Mouse (Mus musculus) splenic B cell, adult 2 months (primary cell): Measurements from ENCODE around the gene Actn1.
"Not testable (repeated sequence)": the region's sequence is repeated elsewhere in the genome, so short reads cannot be mapped to it uniquely, and the experiment has no call there.

Experiments
- DNase-seq: peaks from one replicate; pipeline ENCODE4 v3.0.0-alpha.2; 2011; ENCODE audit warnings: low read depth, low spot score
- H3K27me3 ChIP-seq: 2 replicates; pipeline ENCODE4 v1.6.1; 2012; ENCODE audit warnings: mild to moderate bottlenecking, low read length, moderate library complexity, mixed read lengths; ENCODE audit not compliant: control insufficient read depth, poor library complexity, insufficient read depth, severe bottlenecking
- H3K36me3 ChIP-seq: 2 replicates; pipeline ENCODE4 v1.6.1; 2012; ENCODE audit warnings: mild to moderate bottlenecking, low read length, moderate library complexity, mixed read lengths; ENCODE audit not compliant: control insufficient read depth, poor library complexity, insufficient read depth, severe bottlenecking

Gene Actn1

DNA sequence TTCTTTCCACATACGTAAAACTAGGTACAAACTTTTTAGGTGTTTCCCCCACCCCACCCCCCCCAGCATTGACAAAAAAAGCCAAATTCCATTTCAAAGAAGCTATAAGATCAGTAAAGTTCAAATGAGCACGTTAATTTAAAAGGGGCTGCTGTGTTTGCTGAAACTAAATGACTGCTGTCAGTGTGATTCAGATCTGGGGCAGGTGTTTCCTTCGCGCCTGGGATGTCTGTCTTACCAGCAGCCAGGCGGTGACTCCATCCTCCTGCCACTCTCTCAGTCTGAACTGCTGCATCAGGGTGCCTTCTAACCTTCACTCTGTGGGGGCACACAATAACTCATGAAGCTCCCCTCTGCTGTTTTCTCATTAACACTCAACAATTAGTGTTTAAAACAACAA lies 11.6 kb upstream of the Actn1 start:
- H3K36me3 ChIP-seq, result no peaks in the 10 kb centered on the region
- H3K27me3 ChIP-seq, result no peaks in the 10 kb centered on the region; the same call in 1 of the 2 replicates
- no peak for DNase-seq

- Histone ChIP-seq H3K36me3 (no peaks in the 10 kb centered on the region), H3K27me3 (no peaks in the 10 kb centered on the region; the same call in 1 of the 2 replicates)
- DNase-seq, result no peak
These were observed 10.8 kb upstream of the Actn1 start for GRCm38 (mm10) chr12:80270924-80271323.

DNA sequence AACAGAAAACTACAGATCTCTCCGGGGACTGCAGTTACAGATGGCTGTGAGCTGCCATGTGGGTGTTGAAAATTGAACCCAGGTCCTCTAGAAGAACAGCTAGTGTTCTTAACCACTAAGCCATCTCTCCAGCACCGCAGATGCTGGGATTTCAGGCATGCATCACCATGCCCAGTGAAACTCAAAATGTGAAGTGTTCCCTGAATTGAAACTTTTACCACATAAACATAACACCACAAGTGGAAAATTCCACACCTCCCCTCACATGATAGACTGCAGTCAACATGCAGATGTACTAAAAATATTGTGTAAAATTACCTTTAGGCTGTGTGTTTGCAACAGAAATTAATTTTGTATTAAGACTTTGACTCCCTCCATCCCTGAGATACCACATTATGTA lies 9.1 kb upstream of the Actn1 start:
- DNase-seq, result no peak
- H3K27me3 ChIP-seq, result no peaks in the 10 kb centered on the region; the same call in 1 of the 2 replicates
- H3K36me3 ChIP-seq, result no peaks in the 10 kb centered on the region

- Histone ChIP-seq H3K27me3 (no peaks in the 10 kb centered on the region; the same call in 1 of the 2 replicates), H3K36me3 (no peaks in the 10 kb centered on the region)
- DNase-seq, result no peak
These were observed 7.8 kb upstream of the Actn1 start for GRCm38 (mm10) chr12:80267962-80268361.

DNA sequence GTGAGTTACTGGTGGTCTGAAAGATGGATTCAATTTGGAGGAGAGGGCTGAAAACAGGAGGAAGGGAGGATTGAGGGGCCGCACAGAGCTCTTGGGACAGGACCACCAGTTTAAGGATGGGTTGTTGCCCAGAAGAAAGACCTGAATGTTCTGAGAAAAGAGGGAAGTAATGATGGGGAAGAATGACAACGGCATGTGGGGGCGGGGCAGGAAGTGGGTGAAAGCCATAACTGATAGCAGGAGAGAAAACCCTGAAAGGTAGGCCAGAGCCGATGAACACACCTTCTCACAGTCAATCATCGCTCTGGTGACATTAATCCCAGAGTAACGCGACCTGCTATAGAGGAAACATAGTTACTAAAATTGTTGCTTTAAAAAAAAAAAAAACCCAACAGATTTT lies 4.2 kb upstream of the Actn1 start:
- not testable (repeated sequence) for H3K36me3 ChIP-seq, H3K27me3 ChIP-seq
- peak; percentile 18 for DNase-seq

GRCm38 (mm10) chr12:80260744-80261695 lies 849 bp upstream of the Actn1 start:
- Histone ChIP-seq H3K27me3 (no peaks in the 10 kb centered on the region; the same call in 1 of the 2 replicates), H3K36me3 (no peaks in the 10 kb centered on the region)
- DNase-seq, result no peak

GRCm38 (mm10) chr12:80259216-80260055 lies 735 bp downstream of the Actn1 start:
- Histone ChIP-seq H3K36me3 (no peaks in the 10 kb centered on the region), H3K27me3 (no peaks in the 10 kb centered on the region; the same call in 1 of the 2 replicates)
- DNase-seq, result peak; percentile 22

DNA sequence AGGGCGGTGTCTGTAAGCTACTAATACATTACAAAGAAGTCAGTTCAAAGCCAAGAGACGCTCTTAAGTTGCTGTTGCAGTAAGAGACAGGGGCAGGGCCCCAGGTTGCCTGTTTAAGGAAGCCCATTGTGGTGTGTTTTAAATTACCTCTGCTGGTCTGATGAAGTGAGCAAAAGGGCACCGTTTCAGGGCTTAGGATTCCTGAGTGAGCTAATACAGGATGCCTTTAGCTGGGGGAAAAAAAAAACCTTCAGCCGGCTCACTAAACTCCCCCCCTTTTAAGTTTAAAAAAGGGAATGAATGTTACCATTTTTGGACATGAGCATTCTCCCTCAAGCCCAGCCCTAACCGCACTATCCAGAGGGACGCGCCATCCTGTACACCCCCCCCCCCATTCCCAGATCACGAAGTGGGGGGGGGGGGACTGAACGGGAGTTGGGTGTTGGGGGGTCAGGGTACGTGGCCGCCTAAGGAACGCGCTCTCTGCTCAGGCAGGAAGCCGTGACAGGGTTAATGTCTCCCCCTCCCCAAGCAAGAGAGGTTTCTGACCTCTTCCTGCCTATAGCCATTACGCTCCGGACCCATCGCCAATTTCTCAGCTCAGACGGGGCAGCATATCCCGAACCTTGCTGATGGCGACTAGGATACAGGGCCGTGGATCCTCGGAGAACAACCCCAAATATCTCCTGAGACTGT lies 1.5 kb downstream of the Actn1 start:
- Histone ChIP-seq H3K36me3 (no peaks in the 10 kb centered on the region), H3K27me3 (no peaks in the 10 kb centered on the region; the same call in 1 of the 2 replicates)
- DNase-seq, result no peak

DNA sequence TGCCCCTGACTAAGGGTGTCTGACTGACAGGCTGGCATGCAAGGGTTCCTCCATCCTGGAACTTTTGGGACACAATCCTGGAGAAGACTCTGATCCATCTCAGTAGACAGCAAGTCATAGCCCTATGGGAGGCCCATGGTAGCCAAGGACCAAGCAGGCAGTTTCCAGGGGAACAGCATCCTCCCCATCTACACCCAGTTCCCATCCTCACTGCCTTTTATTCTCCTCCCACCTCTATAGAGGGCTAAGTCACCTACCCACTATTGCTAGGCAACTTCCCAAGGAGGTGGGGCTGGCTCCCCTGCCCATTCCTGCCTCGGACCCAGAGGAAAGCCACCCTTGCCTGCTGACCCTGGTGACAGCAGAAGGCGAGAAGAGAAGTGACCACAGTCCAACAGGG lies 8.2 kb downstream of the Actn1 start:
- Histone ChIP-seq H3K27me3 (no peaks in the 10 kb centered on the region), H3K36me3 (no peaks in the 10 kb centered on the region)
- DNase-seq, result no peak

GRCm38 (mm10) chr12:80251554-80251953 lies 8.6 kb downstream of the Actn1 start:
- Histone ChIP-seq H3K36me3 (no peaks in the 10 kb centered on the region), H3K27me3 (no peaks in the 10 kb centered on the region)
- no peak for DNase-seq

- DNase-seq, result no peak
- no peaks in the 10 kb centered on the region for H3K36me3 ChIP-seq
These were observed 10.6 kb downstream of the Actn1 start for GRCm38 (mm10) chr12:80249539-80249938.

DNA sequence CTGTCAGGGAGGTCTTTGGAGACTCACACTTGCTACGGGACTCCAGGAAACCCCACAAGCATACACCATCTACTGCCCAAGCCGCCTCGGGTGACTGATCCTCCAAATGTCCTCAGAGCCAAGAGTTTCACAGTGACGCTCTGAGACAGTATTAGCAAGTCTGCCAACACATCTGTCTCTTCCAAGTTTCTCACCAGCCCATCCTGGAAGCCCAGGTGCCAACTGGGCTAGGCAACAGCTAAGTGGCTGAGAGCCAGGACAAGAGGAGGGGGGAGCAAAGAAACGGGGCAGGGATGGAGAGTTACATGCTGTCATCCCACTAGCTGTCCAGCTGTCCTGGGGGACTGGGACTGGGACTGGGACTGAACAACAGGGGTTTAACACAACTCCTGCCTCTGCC lies 13.1 kb downstream of the Actn1 start:
- no peak for DNase-seq
- Histone ChIP-seq H3K27me3 (no peaks in the 10 kb centered on the region), H3K36me3 (no peaks in the 10 kb centered on the region)

More at GRCm38 (mm10) chr12:80249539-80249938, 10.6 kb downstream of the Actn1 start:
- H3K27me3 ChIP-seq, result no peaks in the 10 kb centered on the region

DNA sequence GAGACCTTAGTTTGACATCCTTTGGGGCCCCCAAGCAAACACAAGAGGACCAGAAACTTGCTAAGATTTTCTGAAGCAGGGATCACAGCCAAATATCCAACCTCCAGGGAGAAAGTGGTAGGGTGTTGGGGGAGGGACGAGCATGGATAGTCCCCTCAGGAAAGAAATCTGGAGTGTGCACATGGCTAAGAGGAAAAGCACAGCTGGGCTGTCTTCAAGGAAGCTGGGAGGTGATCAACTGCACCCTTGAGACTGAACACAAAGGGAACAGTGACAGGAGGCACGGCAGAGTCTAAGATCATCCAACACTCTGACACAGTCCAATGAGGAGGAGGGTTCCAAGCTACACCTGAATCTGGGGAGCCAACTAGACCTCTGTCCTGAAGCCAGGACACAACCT lies 13.7 kb downstream of the Actn1 start:
- H3K36me3 ChIP-seq, result no peaks in the 10 kb centered on the region
- no peak for DNase-seq
- H3K27me3 ChIP-seq, result no peaks in the 10 kb centered on the region

GRCm38 (mm10) chr12:80244755-80245154 lies 15.4 kb downstream of the Actn1 start:
- DNase-seq, result no peak
- Histone ChIP-seq H3K27me3 (no peaks in the 10 kb centered on the region), H3K36me3 (no peaks in the 10 kb centered on the region)
